Mouse (Mus musculus): ENCODE results near the gene Nop53. TPM values are rescaled to one million over a fixed set of nuclear protein-coding genes. Genes with fewer than 3 reads are reported as not detected.

Nop53 gene
- polyA plus RNA-seq, 1 experiment from 2014 or later = 169 TPM

- no peaks in the 10 kb centered on the region for H3K27me3 ChIP-seq
- no peak overlapping the region for H3K9ac ChIP-seq
- H3K4me1 ChIP-seq = 0 out of 2 replicates have a peak, but pooled peaks cover 3% of the 10 kb centered on the region
- no peak overlapping the region for H3K4me3 ChIP-seq (replicated peaks)
- 82% methylated on average over 3 of the region's 3 CpGs for WGBS
- no peak overlapping the region for H3K4me2 ChIP-seq
- ATAC-seq (ENCODE audit: low FRiP score) = no peak
- no peak overlapping the region for H3K27ac ChIP-seq
- no peaks in the 10 kb centered on the region for H3K9me3 ChIP-seq
- H3K36me3 ChIP-seq (replicated peaks) = peaks cover 44% of the 10 kb centered on the region
Observed at GRCm38 (mm10) chr7:15969674-15970073, 23.8 kb upstream of the Nop53 start.

- H3K4me1 ChIP-seq = 0 out of 2 replicates have a peak, but pooled peaks cover 3% of the 10 kb centered on the region
- no peak overlapping the region for H3K4me2 ChIP-seq
- peaks cover 32% of the 10 kb centered on the region for H3K36me3 ChIP-seq (replicated peaks)
- no peak for ATAC-seq (ENCODE audit: low FRiP score)
- no peaks in the 10 kb centered on the region for H3K9me3 ChIP-seq
- no peak overlapping the region for H3K4me3 ChIP-seq (replicated peaks)
- H3K27me3 ChIP-seq = no peaks in the 10 kb centered on the region
- 89% methylated on average over 8 of the region's 8 CpGs for WGBS
- no peak overlapping the region for H3K9ac ChIP-seq
- H3K27ac ChIP-seq = no peak overlapping the region
Observed at GRCm38 (mm10) chr7:15968322-15968721, 22.4 kb upstream of the Nop53 start.

- WGBS = under 1% methylated on average over 22 of the region's 22 CpGs
- Histone ChIP-seq H3K9me3 (no peaks in the 10 kb centered on the region), H3K27ac (no peak within 1 kb of the TSS)
Observed at GRCm38 (mm10) chr7:15967312-15967711, 21.4 kb upstream of the Nop53 start, which contains the start of gene Ehd2. Ehd2 (minus strand) TSS chr7:15967567.

GRCm38 (mm10) chr7:15966489-15966888 is 20.6 kb upstream of the Nop53 start:
- peaks cover 14% of the 10 kb centered on the region for H3K4me1 ChIP-seq
- H3K36me3 ChIP-seq (replicated peaks) = peaks cover 20% of the 10 kb centered on the region
- no peak overlapping the region for H3K4me2 ChIP-seq
- no peak overlapping the region for H3K4me3 ChIP-seq (replicated peaks)
- WGBS = 83% methylated on average over 3 of the region's 3 CpGs
- ATAC-seq (ENCODE audit: low FRiP score) = no peak
- no peaks in the 10 kb centered on the region for H3K9me3 ChIP-seq
- H3K27me3 ChIP-seq = no peaks in the 10 kb centered on the region
- H3K9ac ChIP-seq = no peak overlapping the region
- H3K27ac ChIP-seq = no peak overlapping the region

More at GRCm38 (mm10) chr7:15967312-15967711, 21.4 kb upstream of the Nop53 start, which contains the start of gene Ehd2:
- ATAC-seq (ENCODE audit: low FRiP score) = peak; percentile 87
- Histone ChIP-seq H3K27me3 (no peaks in the 10 kb centered on the region), H3K36me3 (replicated peaks) (peaks cover 28% of the 10 kb centered on the region), H3K4me3 (replicated peaks) (peak within 1 kb of the TSS; percentile 30), H3K4me2 (peak within 1 kb of the TSS; percentile 49), H3K9ac (no peak within 1 kb of the TSS), H3K4me1 (peaks cover 11% of the 10 kb centered on the region)

- ATAC-seq (ENCODE audit: low FRiP score) = no peak
- 89% methylated on average over 32 of the region's 32 CpGs for WGBS
- Histone ChIP-seq H3K9me3 (no peaks in the 10 kb centered on the region), H3K4me3 (replicated peaks) (no peak overlapping the region), H3K9ac (no peak overlapping the region), H3K4me2 (no peak overlapping the region), H3K36me3 (replicated peaks) (no peaks in the 10 kb centered on the region), H3K27ac (no peak overlapping the region), H3K27me3 (no peaks in the 10 kb centered on the region), H3K4me1 (peaks cover 14% of the 10 kb centered on the region)
Observed at GRCm38 (mm10) chr7:15963798-15964652, 18.2 kb upstream of the Nop53 start.

GRCm38 (mm10) chr7:15962311-15963288 is 16.7 kb upstream of the Nop53 start:
- no peak; the same call in 1 of the 2 replicates for ATAC-seq (ENCODE audit: low FRiP score)
- no peak overlapping the region for H3K4me2 ChIP-seq
- H3K9me3 ChIP-seq = no peaks in the 10 kb centered on the region
- 32% methylated on average over 12 of the region's 12 CpGs for WGBS
- H3K36me3 ChIP-seq (replicated peaks) = no peaks in the 10 kb centered on the region
- H3K27me3 ChIP-seq = no peaks in the 10 kb centered on the region
- H3K4me1 ChIP-seq = peaks cover 14% of the 10 kb centered on the region
- H3K27ac ChIP-seq = no peak overlapping the region; the same call in 1 of the 2 replicates
- no peak overlapping the region; the same call in 1 of the 2 replicates for H3K9ac ChIP-seq
- H3K4me3 ChIP-seq (replicated peaks) = no peak overlapping the region

GRCm38 (mm10) chr7:15961798-15962197 is 15.9 kb upstream of the Nop53 start:
- no peak for ATAC-seq (ENCODE audit: low FRiP score)
- H3K27me3 ChIP-seq = no peaks in the 10 kb centered on the region

GRCm38 (mm10) chr7:15961239-15961638 is 15.4 kb upstream of the Nop53 start:
- ATAC-seq (ENCODE audit: low FRiP score) = no peak
- Histone ChIP-seq H3K4me2 (no peak overlapping the region), H3K27ac (no peak overlapping the region), H3K9me3 (no peaks in the 10 kb centered on the region), H3K4me1 (peaks cover 10% of the 10 kb centered on the region), H3K36me3 (replicated peaks) (no peaks in the 10 kb centered on the region), H3K9ac (no peak overlapping the region), H3K4me3 (replicated peaks) (no peak overlapping the region), H3K27me3 (no peaks in the 10 kb centered on the region)
- WGBS = 68% methylated on average over 4 of the region's 4 CpGs

More at GRCm38 (mm10) chr7:15961798-15962197, 15.9 kb upstream of the Nop53 start:
- 89% methylated on average over 7 of the region's 7 CpGs for WGBS
- H3K27ac ChIP-seq = no peak overlapping the region; the same call in 1 of the 2 replicates
- H3K4me3 ChIP-seq (replicated peaks) = no peak overlapping the region
- no peak overlapping the region for H3K4me2 ChIP-seq
- H3K9me3 ChIP-seq = no peaks in the 10 kb centered on the region
- H3K36me3 ChIP-seq (replicated peaks) = no peaks in the 10 kb centered on the region
- no peak overlapping the region for H3K9ac ChIP-seq
- H3K4me1 ChIP-seq = peaks cover 10% of the 10 kb centered on the region

- Histone ChIP-seq H3K36me3 (replicated peaks) (no peaks in the 10 kb centered on the region), H3K4me2 (no peak overlapping the region), H3K27ac (no peak overlapping the region), H3K4me3 (replicated peaks) (no peak overlapping the region), H3K9ac (no peak overlapping the region), H3K4me1 (peaks cover 10% of the 10 kb centered on the region), H3K9me3 (no peaks in the 10 kb centered on the region), H3K27me3 (0 out of 2 replicates have a peak, but pooled peaks cover 4% of the 10 kb centered on the region)
- WGBS = 23% methylated on average over 4 of the region's 4 CpGs
- no peak for ATAC-seq (ENCODE audit: low FRiP score)
Observed at GRCm38 (mm10) chr7:15960691-15961090, 14.8 kb upstream of the Nop53 start.

GRCm38 (mm10) chr7:15956143-15956542 is 10.3 kb upstream of the Nop53 start:
- 0 out of 2 replicates have a peak, but pooled peaks cover 16% of the 10 kb centered on the region for H3K27me3 ChIP-seq
- 80% methylated on average over 5 of the region's 5 CpGs for WGBS
- no peak overlapping the region for H3K4me2 ChIP-seq
- no peaks in the 10 kb centered on the region for H3K36me3 ChIP-seq (replicated peaks)
- no peak overlapping the region for H3K9ac ChIP-seq
- H3K9me3 ChIP-seq = no peaks in the 10 kb centered on the region
- no peak overlapping the region for H3K4me3 ChIP-seq (replicated peaks)
- no peak for ATAC-seq (ENCODE audit: low FRiP score)
- H3K27ac ChIP-seq = no peak overlapping the region
- H3K4me1 ChIP-seq = peaks cover 7% of the 10 kb centered on the region

GRCm38 (mm10) chr7:15955509-15955908 is 9.6 kb upstream of the Nop53 start:
- Histone ChIP-seq H3K9ac (no peak overlapping the region), H3K9me3 (no peaks in the 10 kb centered on the region), H3K4me3 (replicated peaks) (peak overlapping the region; percentile 28), H3K4me2 (peak overlapping the region; percentile 49), H3K4me1 (peaks cover 7% of the 10 kb centered on the region; the same call in 1 of the 2 replicates), H3K36me3 (replicated peaks) (no peaks in the 10 kb centered on the region), H3K27me3 (0 out of 2 replicates have a peak, but pooled peaks cover 16% of the 10 kb centered on the region), H3K27ac (no peak overlapping the region)
- WGBS = 32% methylated on average over 5 of the region's 7 CpGs
- ATAC-seq (ENCODE audit: low FRiP score) = no peak
